Comparison of ENCODE assay signal across 9 mouse cellular contexts in the genomic region with DNA sequence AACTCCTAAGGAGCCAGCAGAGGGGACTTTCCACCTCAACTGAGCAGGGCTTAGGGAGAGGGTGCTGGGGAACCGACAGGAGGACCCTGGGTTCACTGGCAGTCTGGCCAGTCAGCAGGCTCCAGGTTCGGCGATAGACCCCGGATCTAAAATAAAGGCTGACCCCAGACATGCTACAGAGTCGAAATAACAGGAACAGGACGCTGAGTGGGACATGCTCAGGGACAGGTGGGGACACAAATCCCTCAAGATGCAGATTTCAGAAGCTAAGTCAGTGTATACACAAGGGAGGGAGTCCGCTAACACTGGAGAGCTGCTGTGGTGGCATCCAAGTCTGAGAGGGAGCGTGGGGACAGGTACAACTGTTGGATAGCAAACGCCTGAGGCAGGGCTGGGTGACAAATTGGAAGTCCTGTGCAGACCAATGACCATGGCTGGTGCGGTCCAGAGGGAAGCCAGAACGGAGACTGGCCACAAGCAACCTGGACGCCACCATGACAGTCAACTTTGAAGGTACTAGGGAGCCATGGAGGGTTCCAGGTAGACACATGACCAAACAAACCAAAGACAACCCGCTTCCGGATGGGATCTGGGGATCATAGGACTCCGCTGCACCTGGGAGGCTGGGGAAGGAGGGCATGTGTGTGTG. TPM values are rescaled to one million over a fixed set of nuclear protein-coding genes. Genes with fewer than 3 reads are reported as not detected.
DNase-seq lines count a peak whose midpoint lies in the region; ATAC-seq and TF ChIP-seq lines count a peak whose summit lies in the region.
"Had no signal": no experiment of that assay in that cellular context is flagged by ENCODE, and none has a peak within 500 bp of the region (broad histone marks: within the 10 kb centered on the region; RNA-seq: fewer than 3 reads in every experiment).

No protein-coding gene starts in this region.

- peak overlapping the region; percentile 84; the same call in 1 of the 2 replicates for H3K27ac ChIP-seq in cerebellum, adult 2 months (ENCODE audit: insufficient read depth, low read length)
- H3K27ac ChIP-seq in limb, embryonic 10.5 days: peak overlapping the region; percentile 92
- peak overlapping the region; percentile 100 for H3K27ac ChIP-seq in olfactory bulb, adult 2 months (ENCODE audit: insufficient read depth, low read depth, low read length)

- peak overlapping the region; percentile 10 for H3K4me3 ChIP-seq in cerebellum, adult 2 months (replicated peaks; ENCODE audit: insufficient read depth, low read depth, low read length)
- peak overlapping the region; percentile 93 for H3K4me3 ChIP-seq in megakaryocyte, embryonic 14.5 days (replicated peaks)
- H3K4me3 ChIP-seq in limb, embryonic 10.5 days: peak overlapping the region; percentile 75
- peak overlapping the region; percentile 57 for H3K4me3 ChIP-seq in olfactory bulb, adult 2 months (ENCODE audit: insufficient read depth, low read depth, low read length)

- no peak for DNase-seq in cerebellum, adult 2 months
- DNase-seq in cerebellum, adult 8-10 months: no peak
- DNase-seq in limb, embryonic 10.5 days (ENCODE audit: low spot score): no peak
- no peak for DNase-seq in MN1 (ENCODE audit: low spot score)
- no peak for DNase-seq in testis, postnatal 10 days (ENCODE audit: low spot score)

- TF ChIP-seq POLR2A in cerebellum, adult 2 months (IDR thresholded peaks at IDR 0.05; ENCODE audit: borderline replicate concordance, insufficient read depth, low read length): no peak
- TF ChIP-seq POLR2A in olfactory bulb, adult 2 months (IDR thresholded peaks at IDR 0.05; ENCODE audit: insufficient read depth, low read depth, low read length): no peak

- peaks cover 51% of the 10 kb centered on the region for H3K9me3 ChIP-seq in megakaryocyte, embryonic 14.5 days
- H3K9me3 ChIP-seq in limb, embryonic 10.5 days (replicated peaks): no peaks in the 10 kb centered on the region

- H3K4me1 ChIP-seq in cerebellum, adult 2 months (ENCODE audit: control insufficient read depth, insufficient read depth, low read length): peaks cover 21% of the 10 kb centered on the region
- H3K4me1 ChIP-seq in megakaryocyte, embryonic 14.5 days: peaks cover 32% of the 10 kb centered on the region
- peaks cover 50% of the 10 kb centered on the region for H3K4me1 ChIP-seq in limb, embryonic 10.5 days
- peaks cover 39% of the 10 kb centered on the region for H3K4me1 ChIP-seq in olfactory bulb, adult 2 months (ENCODE audit: control insufficient read depth, insufficient read depth, low read length)

- H3K36me3 ChIP-seq in megakaryocyte, embryonic 14.5 days (replicated peaks; ENCODE audit: low read length): no peaks in the 10 kb centered on the region
- no peaks in the 10 kb centered on the region for H3K36me3 ChIP-seq in limb, embryonic 10.5 days

- no peak for TF ChIP-seq CTCF in cerebellum, adult 2 months (IDR thresholded peaks at IDR 0.05; ENCODE audit: borderline replicate concordance, insufficient read depth, low read depth, low read length)
- no peak for TF ChIP-seq CTCF in olfactory bulb, adult 2 months (IDR thresholded peaks at IDR 0.05; ENCODE audit: insufficient read depth, low read depth, low read length)

- H3K27me3 ChIP-seq in cerebellum, adult 2 months (ENCODE audit: control insufficient read depth, insufficient read depth, low read length): no peaks in the 10 kb centered on the region
- H3K27me3 ChIP-seq in megakaryocyte, embryonic 14.5 days (replicated peaks): peaks cover 64% of the 10 kb centered on the region
- peaks cover 34% of the 10 kb centered on the region for H3K27me3 ChIP-seq in limb, embryonic 10.5 days (ENCODE audit: low read depth, poor library complexity, severe bottlenecking)

- ATAC-seq in megakaryocyte, adult 5-6 weeks (ENCODE audit: poor library complexity, severe bottlenecking): no peak

- WGBS in cerebellum, adult 2 months: 65% methylated on average over 15 of the region's 15 CpGs
- 56% methylated on average over 15 of the region's 15 CpGs for WGBS in limb, embryonic 10.5 days
- 67% methylated on average over 15 of the region's 15 CpGs for WGBS in olfactory bulb, adult 2 months

RNA-seq across cellular contexts. Expression of a gene that starts 5.7 kb away (rescaled TPM):
- polyA plus RNA-seq in cerebellum, adult 2 months (2012; rRNA removed): not detected in 2 replicates
- 0.22 TPM in 1 of 2 replicates, not detected in the other for polyA plus RNA-seq in megakaryocyte, embryonic 14.5 days (2012; ENCODE audit: insufficient read depth, low replicate concordance)
- total RNA-seq in megakaryocyte, adult 5-6 weeks (2015): not detected in 2 replicates
- not detected in 2 replicates for total RNA-seq in megakaryocyte, adult 5-6 weeks (2017)
- not detected in 2 replicates for polyA plus RNA-seq in limb, embryonic 10.5 days (2016; fragmentation: Nextera tagmentation; extraction: Ambion mirVana)
- polyA plus RNA-seq in olfactory bulb, adult 2 months (2012; ENCODE audit: insufficient read depth, insufficient read length, low replicate concordance, missing spikeins): not detected in 2 replicates
- polyA plus RNA-seq: C2C12 had no signal

RNA-seq across cellular contexts. Expression of a gene that starts 30.3 kb away (rescaled TPM):
- polyA plus RNA-seq in cerebellum, adult 2 months (2012; rRNA removed): 478 and 518 TPM in 2 replicates
- polyA plus RNA-seq in megakaryocyte, embryonic 14.5 days (2012; ENCODE audit: insufficient read depth, low replicate concordance): 24.6 and 26.9 TPM in 2 replicates
- total RNA-seq in megakaryocyte, adult 5-6 weeks (2015): 18.1 and 18.6 TPM in 2 replicates
- 17.3 and 52.6 TPM in 2 replicates for total RNA-seq in megakaryocyte, adult 5-6 weeks (2017)
- 69.5 and 83.2 TPM in 2 replicates for polyA plus RNA-seq in limb, embryonic 10.5 days (2016; fragmentation: Nextera tagmentation; extraction: Ambion mirVana)
- polyA plus RNA-seq in olfactory bulb, adult 2 months (2012; ENCODE audit: insufficient read depth, insufficient read length, low replicate concordance, missing spikeins): 198 and 241 TPM in 2 replicates

RNA-seq across cellular contexts. Expression of a gene that starts 47.6 kb away (rescaled TPM):
- 7.2 and 7.8 TPM in 2 replicates for polyA plus RNA-seq in cerebellum, adult 2 months (2012; rRNA removed)
- 2.6 and 23.3 TPM in 2 replicates for polyA plus RNA-seq in megakaryocyte, embryonic 14.5 days (2012; ENCODE audit: insufficient read depth, low replicate concordance)
- total RNA-seq in megakaryocyte, adult 5-6 weeks (2015): 0.71 and 1.2 TPM in 2 replicates
- total RNA-seq in megakaryocyte, adult 5-6 weeks (2017): 0.44 and 0.49 TPM in 2 replicates
- 0.58 and 1.3 TPM in 2 replicates for polyA plus RNA-seq in limb, embryonic 10.5 days (2016; fragmentation: Nextera tagmentation; extraction: Ambion mirVana)
- not detected in 2 replicates for polyA plus RNA-seq in olfactory bulb, adult 2 months (2012; ENCODE audit: insufficient read depth, insufficient read length, low replicate concordance, missing spikeins)

Comparison
In these comparisons a context has a peak if more than half of its experiments do, and no peak if none do; other contexts are left out.
1. H3K4me3 ChIP-seq: peak in every context shown above with its lines; median percentile 93 in megakaryocyte, embryonic 14.5 days; 75 in limb, embryonic 10.5 days; 57 in olfactory bulb, adult 2 months; 10 in cerebellum, adult 2 months.